Mouse (Mus musculus): ENCODE measurements around the gene Gmpr.

Gene Gmpr

GRCm38 (mm10) chr13:45505546-45505945 lies 1.7 kb upstream of the Gmpr start:
- DNase-seq (ENCODE audit: low spot score): no peak

DNA sequence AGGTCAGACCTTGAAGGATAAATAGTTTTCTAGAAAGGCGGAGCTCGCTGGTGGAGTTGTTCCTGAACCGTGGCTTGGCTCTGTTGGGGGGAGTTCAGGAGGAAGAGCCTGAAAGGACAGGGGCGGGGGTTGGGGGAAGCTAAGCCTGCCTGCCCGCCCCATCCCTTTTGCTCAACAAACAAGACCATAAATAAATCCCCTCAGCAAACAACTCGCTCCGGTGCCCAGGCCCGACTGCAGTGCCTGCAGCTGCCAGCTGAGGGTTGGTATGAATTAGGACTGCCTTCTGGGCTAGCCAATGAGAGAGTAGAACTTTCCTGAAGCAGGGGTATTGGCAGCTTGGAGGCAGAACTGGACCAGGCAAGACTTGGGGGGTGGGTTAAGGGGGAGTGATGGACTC lies 1.3 kb downstream of the Gmpr start:
- DNase-seq (ENCODE audit: low spot score): peak; percentile 53

DNA sequence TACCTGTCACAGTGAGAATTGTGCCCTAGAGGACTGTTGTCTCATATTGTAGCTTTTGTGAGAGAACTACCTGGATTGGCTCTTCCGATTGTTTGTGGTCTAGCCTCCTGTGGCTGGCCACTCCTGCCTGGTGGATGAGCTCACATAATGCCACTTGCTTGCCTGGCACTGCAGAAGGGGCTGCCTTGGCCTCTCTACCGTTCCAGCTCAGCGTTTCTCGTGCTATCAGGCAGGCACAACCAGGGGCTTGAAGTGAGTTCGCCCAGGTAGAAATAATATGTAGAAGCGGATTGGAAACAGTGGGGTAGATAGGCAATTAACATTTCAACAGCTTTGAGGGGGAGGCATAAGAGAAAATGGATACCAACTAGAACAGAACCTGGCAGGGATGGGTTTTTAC lies 2.1 kb downstream of the Gmpr start:
- DNase-seq (ENCODE audit: low spot score): no peak

GRCm38 (mm10) chr13:45511706-45512435 lies 4.6 kb downstream of the Gmpr start:
- no peak for DNase-seq (ENCODE audit: low spot score)

DNA sequence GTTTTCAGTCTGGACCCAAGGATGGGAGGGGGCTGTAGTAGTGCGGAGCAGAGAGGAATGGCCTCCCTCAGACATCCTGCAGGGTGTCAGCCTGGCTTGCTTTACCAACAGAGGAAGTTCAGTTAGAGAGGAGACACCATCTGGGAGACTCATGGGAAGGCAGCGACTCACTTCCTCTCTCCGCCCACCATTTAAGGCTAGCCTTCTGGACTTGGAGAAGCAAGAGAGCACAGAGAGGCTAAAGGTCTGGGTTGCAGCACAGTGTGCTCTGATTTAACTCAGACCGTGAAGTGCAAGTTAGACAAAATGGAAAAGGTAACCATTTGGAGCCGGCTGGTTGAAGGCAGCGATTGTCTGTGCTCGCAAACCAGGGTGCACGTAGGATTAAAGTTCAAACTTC lies 5.3 kb downstream of the Gmpr start:
- no peak for DNase-seq (ENCODE audit: low spot score)

DNA sequence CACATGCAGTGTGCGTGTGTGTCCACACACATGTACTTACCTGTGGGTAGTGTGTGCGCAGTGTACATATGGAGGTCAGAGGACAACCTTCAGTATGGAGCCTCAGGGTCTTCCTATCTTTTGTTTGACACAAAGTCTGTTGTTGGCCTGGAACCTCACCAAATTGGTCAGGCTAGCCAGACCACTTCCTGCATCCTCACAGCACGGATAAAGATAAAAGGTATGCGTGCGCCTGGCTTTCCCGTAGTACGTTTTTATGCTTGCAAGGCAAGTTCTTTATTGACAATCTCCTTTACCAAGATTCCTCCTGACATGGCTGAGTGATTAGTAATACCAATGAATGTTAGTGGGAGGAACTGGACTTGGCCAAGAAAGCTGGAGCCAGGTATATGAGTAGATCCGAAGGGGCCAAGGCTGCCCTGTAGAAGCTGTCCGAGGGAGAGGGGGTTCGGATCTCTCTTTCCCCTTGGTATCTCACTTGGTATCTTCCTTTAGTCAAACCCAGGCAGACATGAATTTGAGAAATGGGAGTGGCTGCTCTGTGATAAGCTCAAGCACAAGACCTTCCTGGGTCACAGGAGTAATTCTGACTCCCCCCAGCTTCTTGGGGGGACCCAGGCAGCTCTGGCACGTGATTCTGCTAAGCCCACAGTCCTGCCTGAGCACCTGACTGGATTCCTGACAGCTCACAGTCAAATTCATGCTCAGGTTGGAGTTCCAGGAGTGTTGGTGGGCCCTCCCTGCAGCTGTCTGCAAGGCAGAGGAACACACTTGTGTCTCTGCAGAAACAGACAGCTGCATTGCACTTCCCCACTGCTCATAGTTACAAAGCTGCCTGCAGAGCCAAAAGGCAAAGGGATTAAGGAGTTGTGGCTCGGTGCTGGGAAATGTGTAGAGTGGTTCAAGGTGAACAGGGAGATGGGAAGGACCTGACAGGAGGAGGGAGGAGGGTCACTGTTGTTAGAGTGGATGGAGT lies 6.1 kb downstream of the Gmpr start:
- DNase-seq (ENCODE audit: low spot score): no peak

DNA sequence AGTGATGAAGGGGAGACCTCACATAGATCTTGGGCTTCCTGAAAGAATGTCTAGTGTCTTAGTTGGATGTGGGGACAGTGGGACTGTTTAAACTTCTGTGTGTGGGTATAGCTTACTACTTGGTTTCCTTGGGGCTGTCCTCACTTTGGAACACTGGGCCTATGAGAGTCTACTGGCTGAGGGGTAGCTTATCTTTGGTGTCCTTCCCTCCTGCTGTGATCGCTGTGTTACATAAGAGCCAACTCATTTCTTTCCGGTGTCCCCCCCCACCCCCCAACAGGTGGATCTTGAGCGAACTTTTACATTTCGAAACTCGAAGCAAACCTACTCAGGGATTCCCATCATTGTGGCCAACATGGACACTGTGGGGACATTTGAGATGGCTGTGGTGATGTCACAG lies 6.9 kb downstream of the Gmpr start:
- no peak for DNase-seq (ENCODE audit: low spot score)

- no peak for DNase-seq (ENCODE audit: low spot score)
Observed at GRCm38 (mm10) chr13:45514832-45515422, 7.7 kb downstream of the Gmpr start.

GRCm38 (mm10) chr13:45516501-45517393 lies 9.5 kb downstream of the Gmpr start:
- no peak for DNase-seq (ENCODE audit: low spot score)

DNA sequence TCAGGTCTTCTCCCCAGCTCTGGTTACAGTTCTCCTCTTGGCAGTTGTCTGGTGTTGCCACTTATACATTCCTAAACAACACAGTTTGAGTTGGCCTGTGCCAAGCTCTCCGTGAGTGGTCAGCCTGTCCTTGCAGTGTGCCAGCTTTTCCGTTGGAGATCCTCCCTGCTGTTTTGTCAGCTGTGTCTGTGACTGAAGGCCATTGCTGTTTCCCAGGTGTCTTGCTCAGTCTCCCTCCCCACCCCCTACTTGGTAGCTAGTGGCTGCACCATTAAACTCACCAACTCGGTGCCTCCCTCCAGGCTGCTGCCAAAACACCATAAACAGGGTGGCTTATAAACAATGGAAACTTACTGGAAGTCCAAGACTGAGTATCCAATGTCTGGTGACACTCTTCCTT lies 17.1 kb downstream of the Gmpr start:
- no peak for DNase-seq (ENCODE audit: low spot score)

GRCm38 (mm10) chr13:45524791-45525435 lies 17.7 kb downstream of the Gmpr start:
- DNase-seq (ENCODE audit: low spot score): no peak

GRCm38 (mm10) chr13:45526230-45526629 lies 19.0 kb downstream of the Gmpr start:
- no peak for DNase-seq (ENCODE audit: low spot score)

- DNase-seq (ENCODE audit: low spot score): no peak
Observed at GRCm38 (mm10) chr13:45527232-45527964, 20.2 kb downstream of the Gmpr start.

DNA sequence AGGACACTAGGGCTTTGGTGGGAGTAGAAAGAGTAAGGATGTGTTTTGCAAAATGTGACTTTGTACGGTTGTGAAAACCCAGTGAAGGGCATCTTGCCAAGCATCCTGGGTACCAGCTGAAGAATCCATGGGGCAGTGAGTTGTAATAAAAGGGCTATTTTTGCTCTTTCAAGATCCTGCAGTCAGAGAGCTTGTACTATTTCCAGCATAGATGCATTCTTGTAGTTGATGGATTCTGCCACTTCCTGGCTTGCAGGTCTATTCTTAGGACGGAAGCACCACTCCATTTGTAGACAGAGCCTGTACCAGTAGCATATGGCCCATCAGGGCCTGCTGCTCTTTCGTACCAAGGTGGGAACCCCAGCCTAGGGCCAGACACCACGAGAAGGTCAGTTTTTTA lies 21.5 kb downstream of the Gmpr start:
- DNase-seq (ENCODE audit: low spot score): no peak

DNA sequence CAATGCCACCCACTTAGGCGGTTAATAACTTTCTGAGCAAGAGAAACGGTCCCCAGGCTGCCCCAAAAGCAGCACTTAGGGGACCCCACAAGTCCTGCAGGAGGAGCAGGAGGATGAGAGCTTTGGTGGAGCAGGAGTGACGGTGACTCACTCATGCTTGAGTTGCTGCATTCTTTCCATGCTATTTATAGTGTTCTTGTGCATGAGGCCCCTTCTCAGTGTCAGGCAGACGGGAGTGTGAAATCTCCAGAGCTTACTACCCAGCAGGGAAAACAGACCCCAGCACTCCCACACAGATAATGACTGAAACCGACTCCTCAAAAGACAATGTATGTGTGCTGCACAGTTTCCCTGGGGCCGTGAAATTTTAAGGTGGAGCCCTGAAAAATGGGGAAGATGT lies 23.5 kb downstream of the Gmpr start:
- no peak for DNase-seq (ENCODE audit: low spot score)

DNA sequence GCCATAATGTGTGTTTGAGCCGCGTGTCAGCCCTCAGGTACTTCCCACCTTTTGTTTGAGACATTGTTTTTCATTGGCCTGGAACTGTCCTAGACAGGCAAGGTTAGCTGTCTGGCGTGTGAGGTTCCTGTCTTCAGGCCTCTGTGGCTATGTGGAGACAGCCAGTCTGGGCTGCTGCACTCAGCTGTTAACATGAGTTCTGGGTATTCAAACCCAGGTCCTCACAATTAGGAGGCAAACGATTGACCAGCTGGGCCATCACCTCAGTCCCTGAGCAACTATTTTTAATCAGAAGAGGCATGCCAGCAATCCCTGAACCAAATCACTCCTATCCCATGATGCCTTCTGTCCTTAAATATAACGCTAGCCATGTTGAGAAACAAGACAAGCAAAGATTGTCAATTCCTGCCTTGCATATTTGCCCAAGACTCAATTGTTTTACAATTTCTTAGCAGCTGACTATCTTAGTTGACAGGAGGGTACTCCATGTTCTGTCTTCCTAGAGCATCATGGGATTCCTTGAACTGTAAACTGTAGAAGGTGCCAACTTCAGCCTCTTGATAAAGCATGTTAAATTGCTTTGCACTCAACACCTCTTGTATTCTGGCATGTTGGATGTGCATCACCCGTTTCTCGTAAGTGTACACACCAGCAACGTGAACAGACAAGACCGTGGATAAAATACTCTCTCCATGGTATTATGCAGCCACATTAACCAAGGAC lies 28.6 kb downstream of the Gmpr start:
- DNase-seq (ENCODE audit: low spot score): no peak

- no peak for DNase-seq (ENCODE audit: low spot score)
Observed at GRCm38 (mm10) chr13:45537110-45537509, 29.9 kb downstream of the Gmpr start.

DNA sequence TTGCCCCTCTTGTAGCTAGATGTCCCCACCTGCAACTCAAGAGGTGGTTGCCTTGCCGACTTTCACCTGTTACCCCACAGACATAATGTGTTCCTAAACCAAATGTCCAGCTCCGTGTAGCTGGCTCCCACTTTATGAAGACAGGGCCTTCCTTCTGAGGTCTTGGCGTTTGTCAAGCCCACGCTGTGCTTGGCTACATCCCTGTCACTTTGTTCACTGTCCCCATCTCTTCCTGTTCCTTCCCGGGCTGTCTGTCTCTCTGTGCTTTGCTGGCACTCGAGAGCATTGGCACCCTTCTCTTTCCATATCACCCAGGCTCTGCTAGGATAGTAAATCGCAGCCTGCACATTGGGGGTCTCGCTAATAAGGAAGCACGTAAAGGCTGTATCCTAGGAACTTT lies 30.8 kb downstream of the Gmpr start:
- DNase-seq (ENCODE audit: low spot score): no peak

DNA sequence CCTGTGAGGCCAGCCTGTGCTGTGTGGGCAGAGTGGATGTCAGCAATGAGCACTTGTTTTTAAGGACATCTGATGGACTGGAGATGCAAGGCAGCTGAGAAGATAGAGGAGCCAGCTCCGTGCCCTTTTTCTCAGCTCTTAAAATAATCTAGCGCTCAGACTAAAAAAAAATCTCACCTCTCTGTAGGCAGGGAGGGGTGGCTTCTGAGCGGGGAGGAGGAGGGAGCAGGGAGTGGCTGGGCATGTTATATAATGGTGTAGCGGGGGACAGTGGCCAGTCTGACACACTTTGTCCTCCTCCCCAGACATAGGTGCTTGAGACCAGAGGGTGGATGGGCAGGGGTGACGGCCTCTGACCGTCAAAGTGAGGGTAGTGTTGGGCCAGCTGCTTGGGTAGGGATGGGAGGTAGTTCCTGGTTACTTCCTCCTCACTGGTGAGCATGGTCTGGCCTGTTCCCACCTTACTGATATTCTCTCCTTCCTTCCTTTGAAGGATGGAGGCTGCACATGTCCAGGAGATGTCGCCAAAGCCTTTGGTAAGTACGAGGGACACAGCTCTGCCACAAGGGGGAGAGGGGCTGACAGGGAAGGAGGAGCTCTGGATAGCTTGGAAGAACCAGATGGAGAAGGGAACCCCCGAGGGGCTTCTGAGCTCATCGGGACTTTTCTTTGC lies 31.4 kb downstream of the Gmpr start:
- peak; percentile 71 for DNase-seq (ENCODE audit: low spot score)

Data from testis, postnatal 10 days (tissue).